Mouse (Mus musculus): ENCODE measurements around the gene Ifna12. TPM values are rescaled to one million over a fixed set of nuclear protein-coding genes. Genes with fewer than 3 reads are reported as not detected.

The Ifna12 gene
- polyA plus RNA-seq, 1 experiment from 2014 or later = not detected

Other genes with a start within 250 kb of the Ifna12 start
- gene Hacd4, start 164.4 kb downstream of the Ifna12 start, polyA plus RNA-seq (2015; fragmentation: Nextera tagmentation; extraction: Ambion mirVana) = 1.9 and 2.0 TPM in 2 replicates
- not detected in 2 replicates for gene Ifnb1, start 80.6 kb downstream of the Ifna12 start, polyA plus RNA-seq (2015; fragmentation: Nextera tagmentation; extraction: Ambion mirVana)
- not detected in 2 replicates for gene Ifna15, start 45.1 kb downstream of the Ifna12 start, polyA plus RNA-seq (2015; fragmentation: Nextera tagmentation; extraction: Ambion mirVana)
- not detected in 2 replicates for gene Ifna14, start 31.6 kb downstream of the Ifna12 start, polyA plus RNA-seq (2015; fragmentation: Nextera tagmentation; extraction: Ambion mirVana)
- not detected in 2 replicates for gene Ifna9, start 11.0 kb downstream of the Ifna12 start, polyA plus RNA-seq (2015; fragmentation: Nextera tagmentation; extraction: Ambion mirVana)
- gene C87499, start 31.0 kb upstream of the Ifna12 start, polyA plus RNA-seq (2015; fragmentation: Nextera tagmentation; extraction: Ambion mirVana) = not detected in 2 replicates
- gene Ifna13, start 41.1 kb upstream of the Ifna12 start, polyA plus RNA-seq (2015; fragmentation: Nextera tagmentation; extraction: Ambion mirVana) = not detected in 2 replicates
- gene Ifna16, start 73.5 kb upstream of the Ifna12 start, polyA plus RNA-seq (2015; fragmentation: Nextera tagmentation; extraction: Ambion mirVana) = not detected in 2 replicates
- gene Ifna2, start 80.5 kb upstream of the Ifna12 start, polyA plus RNA-seq (2015; fragmentation: Nextera tagmentation; extraction: Ambion mirVana) = not detected in 2 replicates
- gene Ifnab, start 88.0 kb upstream of the Ifna12 start, polyA plus RNA-seq (2015; fragmentation: Nextera tagmentation; extraction: Ambion mirVana) = not detected in 2 replicates
- 1.1 and 2.1 TPM in 2 replicates for gene Gm26566, start 118.4 kb upstream of the Ifna12 start, polyA plus RNA-seq (2015; fragmentation: Nextera tagmentation; extraction: Ambion mirVana)
- 120 and 125 TPM in 2 replicates for gene Klhl9, start 119.1 kb upstream of the Ifna12 start, polyA plus RNA-seq (2015; fragmentation: Nextera tagmentation; extraction: Ambion mirVana)
- not detected in 2 replicates for gene Gm13271, start 151.5 kb upstream of the Ifna12 start, polyA plus RNA-seq (2015; fragmentation: Nextera tagmentation; extraction: Ambion mirVana)
- gene Gm13283, start 156.7 kb upstream of the Ifna12 start, polyA plus RNA-seq (2015; fragmentation: Nextera tagmentation; extraction: Ambion mirVana) = 0.17 TPM in 1 of 2 replicates, not detected in the other
- not detected in 2 replicates for gene Gm13290, start 170.5 kb upstream of the Ifna12 start, polyA plus RNA-seq (2015; fragmentation: Nextera tagmentation; extraction: Ambion mirVana)
- not detected in 2 replicates for gene Gm13289, start 173.5 kb upstream of the Ifna12 start, polyA plus RNA-seq (2015; fragmentation: Nextera tagmentation; extraction: Ambion mirVana)
- gene Gm13272, start 176.5 kb upstream of the Ifna12 start, polyA plus RNA-seq (2015; fragmentation: Nextera tagmentation; extraction: Ambion mirVana) = not detected in 2 replicates
- 0.18 TPM in 1 of 2 replicates, not detected in the other for gene Ifnz, start 178.8 kb upstream of the Ifna12 start, polyA plus RNA-seq (2015; fragmentation: Nextera tagmentation; extraction: Ambion mirVana)
- not detected in 2 replicates for gene Gm13276, start 182.3 kb upstream of the Ifna12 start, polyA plus RNA-seq (2015; fragmentation: Nextera tagmentation; extraction: Ambion mirVana)
- gene Gm13277, start 185.3 kb upstream of the Ifna12 start, polyA plus RNA-seq (2015; fragmentation: Nextera tagmentation; extraction: Ambion mirVana) = not detected in 2 replicates
- not detected in 2 replicates for gene Gm13278, start 188.2 kb upstream of the Ifna12 start, polyA plus RNA-seq (2015; fragmentation: Nextera tagmentation; extraction: Ambion mirVana)
- gene Gm13275, start 191.1 kb upstream of the Ifna12 start, polyA plus RNA-seq (2015; fragmentation: Nextera tagmentation; extraction: Ambion mirVana) = not detected in 2 replicates
- gene Gm13279, start 194.0 kb upstream of the Ifna12 start, polyA plus RNA-seq (2015; fragmentation: Nextera tagmentation; extraction: Ambion mirVana) = not detected in 2 replicates
- 0.43 TPM in 1 of 2 replicates, not detected in the other for gene Gm13285, start 196.3 kb upstream of the Ifna12 start, polyA plus RNA-seq (2015; fragmentation: Nextera tagmentation; extraction: Ambion mirVana)
- gene Gm13287, start 199.9 kb upstream of the Ifna12 start, polyA plus RNA-seq (2015; fragmentation: Nextera tagmentation; extraction: Ambion mirVana) = not detected in 2 replicates
- not detected in 2 replicates for gene Gm13288, start 202.2 kb upstream of the Ifna12 start, polyA plus RNA-seq (2015; fragmentation: Nextera tagmentation; extraction: Ambion mirVana)
- not detected in 2 replicates for gene Ifna7, start 212.9 kb upstream of the Ifna12 start, polyA plus RNA-seq (2015; fragmentation: Nextera tagmentation; extraction: Ambion mirVana)
- gene Ifna11, start 216.6 kb upstream of the Ifna12 start, polyA plus RNA-seq (2015; fragmentation: Nextera tagmentation; extraction: Ambion mirVana) = not detected in 2 replicates
- not detected in 2 replicates for gene Ifna6, start 224.0 kb upstream of the Ifna12 start, polyA plus RNA-seq (2015; fragmentation: Nextera tagmentation; extraction: Ambion mirVana)
- gene Ifna5, start 232.1 kb upstream of the Ifna12 start, polyA plus RNA-seq (2015; fragmentation: Nextera tagmentation; extraction: Ambion mirVana) = not detected in 2 replicates
- gene Ifna4, start 238.5 kb upstream of the Ifna12 start, polyA plus RNA-seq (2015; fragmentation: Nextera tagmentation; extraction: Ambion mirVana) = not detected in 2 replicates
- gene Ifna1, start 246.7 kb upstream of the Ifna12 start, polyA plus RNA-seq (2015; fragmentation: Nextera tagmentation; extraction: Ambion mirVana) = not detected in 2 replicates

All from forebrain, embryonic 13.5 days (tissue).